Mouse (Mus musculus): ENCODE results near the gene Ccdc106. TPM values are rescaled to one million over a fixed set of nuclear protein-coding genes. Genes with fewer than 3 reads are reported as not detected.

Ccdc106 gene
- polyA plus RNA-seq, 1 experiment = 42.4 TPM

DNA sequence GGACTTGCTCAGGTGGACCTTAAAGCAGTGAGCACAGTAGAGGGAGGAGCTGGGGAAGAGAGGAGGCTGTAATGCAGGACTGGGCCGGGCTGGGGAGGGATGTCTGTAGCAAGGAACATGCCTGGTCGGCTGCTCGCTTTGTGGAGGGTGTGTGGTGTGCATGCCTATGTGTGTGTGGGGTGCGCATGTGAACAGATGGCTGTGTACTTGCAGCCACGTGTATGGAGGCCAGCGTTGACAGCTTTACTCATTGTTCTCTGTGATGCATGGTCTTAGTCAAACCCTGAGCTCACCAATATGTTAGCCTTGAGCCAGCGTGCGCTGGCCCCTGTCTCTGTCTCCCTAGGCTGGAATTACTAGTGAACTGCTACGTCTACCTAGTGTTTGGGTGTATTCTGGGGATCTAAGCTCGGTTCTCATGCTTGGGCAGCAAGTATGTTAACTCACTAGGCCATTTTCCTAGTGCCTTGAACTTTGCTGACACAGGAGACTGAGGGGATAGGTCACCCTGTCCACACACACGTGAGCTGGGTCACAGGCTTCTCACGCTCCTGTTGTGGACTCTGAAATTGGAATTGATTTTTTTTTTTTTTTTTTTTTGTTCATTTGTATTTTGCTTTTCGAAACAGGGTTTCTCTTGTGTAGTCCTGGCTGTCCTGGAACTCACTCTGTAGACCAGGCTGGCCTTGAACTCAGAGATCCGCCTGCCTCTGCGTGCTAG is 70.8 kb downstream of the Ccdc106 start:
- Histone ChIP-seq H3K4me1 (ENCODE audit: control insufficient read depth, insufficient read depth, low read length) (peaks cover 8% of the 10 kb centered on the region), H3K27ac (ENCODE audit: insufficient read depth, low read length) (no peak overlapping the region), H3K27me3 (ENCODE audit: control insufficient read depth, insufficient read depth, low read length) (no peaks in the 10 kb centered on the region), H3K4me3 (replicated peaks; ENCODE audit: insufficient read depth, low read depth, low read length) (no peak overlapping the region)
- TF ChIP-seq CTCF (IDR thresholded peaks at IDR 0.05; ENCODE audit: borderline replicate concordance, insufficient read depth, low read depth, low read length) = no peak
- no peak for TF ChIP-seq POLR2A (IDR thresholded peaks at IDR 0.05; ENCODE audit: borderline replicate concordance, insufficient read depth, low read length)
- DNase-seq = peak in 1 of 2 experiments; percentile 4
- WGBS = 81% methylated on average over 15 of the region's 15 CpGs

DNA sequence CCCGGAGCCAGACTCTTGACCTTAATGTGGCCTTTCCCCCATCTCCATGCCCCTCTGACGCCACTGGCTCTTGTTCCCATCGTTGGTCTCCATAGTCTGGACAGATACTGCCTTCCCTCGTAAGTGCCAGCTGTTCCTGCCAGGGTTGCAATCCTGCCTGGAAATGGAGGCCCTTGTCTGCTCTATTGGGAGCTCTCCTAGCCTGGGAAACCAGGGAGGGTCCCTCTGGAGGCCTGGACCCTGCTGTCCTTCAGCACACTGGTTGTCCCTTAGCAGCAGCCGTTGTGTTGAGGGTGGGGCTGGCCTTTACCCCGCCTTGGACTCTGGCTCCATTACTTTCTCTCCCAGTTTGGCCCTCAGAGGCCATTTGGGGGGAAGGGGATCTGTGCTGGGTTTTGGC is 72.0 kb downstream of the Ccdc106 start:
- Histone ChIP-seq H3K27ac (ENCODE audit: insufficient read depth, low read length) (no peak overlapping the region), H3K27me3 (ENCODE audit: control insufficient read depth, insufficient read depth, low read length) (no peaks in the 10 kb centered on the region), H3K4me3 (replicated peaks; ENCODE audit: insufficient read depth, low read depth, low read length) (no peak overlapping the region), H3K4me1 (ENCODE audit: control insufficient read depth, insufficient read depth, low read length) (peaks cover 6% of the 10 kb centered on the region)
- TF ChIP-seq POLR2A (IDR thresholded peaks at IDR 0.05; ENCODE audit: borderline replicate concordance, insufficient read depth, low read length) (no peak), CTCF (IDR thresholded peaks at IDR 0.05; ENCODE audit: borderline replicate concordance, insufficient read depth, low read depth, low read length) (no peak)
- peak in 1 of 2 experiments; percentile 5 for DNase-seq
- 74% methylated on average over 6 of the region's 6 CpGs for WGBS

DNA sequence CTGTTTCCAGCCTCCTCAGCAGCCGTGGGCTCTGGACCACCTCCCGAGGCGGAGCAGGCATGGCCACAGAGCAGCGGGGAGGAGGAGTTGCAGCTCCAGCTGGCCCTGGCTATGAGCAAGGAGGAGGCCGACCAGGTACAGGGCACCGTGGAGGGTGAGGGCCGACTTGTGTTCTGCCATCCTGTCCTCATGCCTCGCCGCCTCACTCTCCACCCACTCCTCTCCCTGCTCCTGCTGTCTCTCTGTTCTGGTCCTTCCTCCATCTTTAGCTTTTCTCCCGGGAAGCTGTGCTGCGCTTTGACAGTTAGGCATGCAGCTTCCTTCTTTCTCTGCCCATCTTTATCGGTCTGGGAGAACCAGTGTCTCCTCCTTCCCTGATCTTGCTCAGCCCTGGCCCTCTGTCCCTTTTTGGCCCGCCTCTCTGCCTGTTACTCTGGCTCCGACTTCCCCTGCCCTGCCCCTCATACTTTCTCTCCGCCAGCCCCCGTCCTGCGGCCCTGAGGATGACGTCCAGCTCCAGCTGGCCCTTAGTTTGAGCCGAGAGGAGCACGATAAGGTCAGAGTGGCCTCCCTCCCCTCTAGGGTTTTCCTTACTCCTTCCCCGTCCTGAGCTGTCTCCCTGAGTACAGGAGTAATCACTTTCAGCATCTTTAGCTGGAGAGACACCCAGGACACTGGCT is 72.6 kb downstream of the Ccdc106 start:
- H3K4me3 ChIP-seq (replicated peaks; ENCODE audit: insufficient read depth, low read depth, low read length) = no peak overlapping the region
- H3K27ac ChIP-seq (ENCODE audit: insufficient read depth, low read length) = no peak overlapping the region
- 71% methylated on average over 21 of the region's 21 CpGs for WGBS
- peak in 1 of 2 experiments; percentile 7 for DNase-seq
- peaks cover 3% of the 10 kb centered on the region for H3K4me1 ChIP-seq (ENCODE audit: control insufficient read depth, insufficient read depth, low read length)
- TF ChIP-seq POLR2A (IDR thresholded peaks at IDR 0.05; ENCODE audit: borderline replicate concordance, insufficient read depth, low read length) = no peak
- TF ChIP-seq CTCF (IDR thresholded peaks at IDR 0.05; ENCODE audit: borderline replicate concordance, insufficient read depth, low read depth, low read length) = no peak
- H3K27me3 ChIP-seq (ENCODE audit: control insufficient read depth, insufficient read depth, low read length) = no peaks in the 10 kb centered on the region

DNA sequence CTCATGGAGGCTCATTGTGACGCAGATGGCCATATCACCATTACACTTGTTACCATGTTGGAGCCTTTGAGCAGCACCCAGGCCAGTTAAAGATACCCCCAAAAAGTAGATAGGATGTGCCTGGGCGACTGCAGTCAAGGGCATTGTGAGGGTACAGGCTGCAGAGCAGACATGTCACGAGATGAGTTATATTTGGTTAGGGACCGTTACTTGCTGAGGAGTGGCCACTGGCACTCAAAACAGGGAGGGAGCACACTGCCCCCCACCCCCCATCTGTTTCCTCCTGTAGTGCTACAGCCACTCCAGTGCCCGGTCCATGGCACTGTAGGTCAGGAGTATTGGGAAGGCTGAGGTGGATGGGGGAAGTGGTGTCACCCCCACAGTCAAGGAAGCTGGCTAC is 78.4 kb downstream of the Ccdc106 start:
- H3K4me1 ChIP-seq (ENCODE audit: control insufficient read depth, insufficient read depth, low read length) = no peaks in the 10 kb centered on the region
- WGBS = 93% methylated on average over 5 of the region's 5 CpGs
- H3K27me3 ChIP-seq (ENCODE audit: control insufficient read depth, insufficient read depth, low read length) = no peaks in the 10 kb centered on the region
- no peak overlapping the region for H3K4me3 ChIP-seq (replicated peaks; ENCODE audit: insufficient read depth, low read depth, low read length)
- no peak for DNase-seq
- no peak overlapping the region for H3K27ac ChIP-seq (ENCODE audit: insufficient read depth, low read length)
- no peak for TF ChIP-seq POLR2A (IDR thresholded peaks at IDR 0.05; ENCODE audit: borderline replicate concordance, insufficient read depth, low read length)
- no peak for TF ChIP-seq CTCF (IDR thresholded peaks at IDR 0.05; ENCODE audit: borderline replicate concordance, insufficient read depth, low read depth, low read length)

DNA sequence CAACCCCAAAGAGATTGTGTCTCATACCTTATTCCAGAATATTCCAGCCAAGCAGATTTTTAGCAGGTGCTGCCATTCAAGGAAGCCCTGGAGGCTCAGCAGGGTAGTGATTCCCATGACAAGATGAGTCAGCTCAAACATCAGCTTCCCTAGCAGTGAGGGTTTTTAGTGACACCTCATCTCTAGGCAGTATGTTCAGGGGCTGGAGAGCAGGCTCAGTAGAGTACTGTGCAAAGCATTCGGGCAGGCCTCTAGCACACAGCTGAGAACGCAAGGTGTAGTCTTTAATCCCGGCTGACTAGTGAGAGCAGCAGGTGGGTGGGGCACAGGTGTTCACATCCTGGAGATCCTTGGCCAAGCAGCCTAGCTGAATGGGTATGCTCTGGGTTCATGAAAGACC is 79.4 kb downstream of the Ccdc106 start:
- 74% methylated on average over 3 of the region's 3 CpGs for WGBS
- Histone ChIP-seq H3K4me3 (replicated peaks; ENCODE audit: insufficient read depth, low read depth, low read length) (no peak overlapping the region), H3K27ac (ENCODE audit: insufficient read depth, low read length) (no peak overlapping the region), H3K4me1 (ENCODE audit: control insufficient read depth, insufficient read depth, low read length) (no peaks in the 10 kb centered on the region), H3K27me3 (ENCODE audit: control insufficient read depth, insufficient read depth, low read length) (no peaks in the 10 kb centered on the region)
- peak in 1 of 2 experiments; percentile 6 for DNase-seq
- TF ChIP-seq CTCF (IDR thresholded peaks at IDR 0.05; ENCODE audit: borderline replicate concordance, insufficient read depth, low read depth, low read length) = no peak
- TF ChIP-seq POLR2A (IDR thresholded peaks at IDR 0.05; ENCODE audit: borderline replicate concordance, insufficient read depth, low read length) = no peak

DNA sequence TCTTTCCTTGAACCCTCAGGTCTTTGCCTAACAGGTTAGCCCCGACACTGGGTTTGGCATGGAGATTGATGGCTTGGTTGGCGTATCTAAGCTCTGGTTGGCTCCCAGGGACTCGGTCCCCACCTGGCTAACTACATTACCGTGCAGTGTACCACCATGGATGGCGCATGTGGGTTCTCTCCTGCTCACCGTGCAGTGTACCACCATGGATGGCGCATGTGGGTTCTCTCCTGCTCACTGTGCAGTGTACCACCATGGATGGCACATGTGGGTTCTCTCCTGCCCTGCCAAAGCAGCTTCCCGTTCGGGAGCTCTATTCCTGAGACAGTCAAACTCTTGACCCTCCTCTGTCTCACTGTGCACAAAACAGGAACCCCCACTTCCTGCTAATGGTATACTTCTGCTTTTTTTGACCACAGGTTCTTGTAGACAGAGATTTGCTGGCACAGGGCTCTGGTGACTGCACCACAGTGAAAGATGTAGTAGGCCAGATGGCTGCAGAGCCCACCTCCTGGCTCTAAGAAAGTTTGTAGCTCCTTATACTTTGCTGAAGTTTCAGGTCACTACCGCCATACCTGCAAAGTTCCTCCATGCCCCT is 80.8 kb downstream of the Ccdc106 start:
- no peak overlapping the region for H3K4me3 ChIP-seq (replicated peaks; ENCODE audit: insufficient read depth, low read depth, low read length)
- no peak overlapping the region for H3K27ac ChIP-seq (ENCODE audit: insufficient read depth, low read length)
- 90% methylated on average over 10 of the region's 10 CpGs for WGBS
- H3K4me1 ChIP-seq (ENCODE audit: control insufficient read depth, insufficient read depth, low read length) = no peaks in the 10 kb centered on the region
- no peak for DNase-seq
- no peaks in the 10 kb centered on the region for H3K27me3 ChIP-seq (ENCODE audit: control insufficient read depth, insufficient read depth, low read length)
- TF ChIP-seq CTCF (IDR thresholded peaks at IDR 0.05; ENCODE audit: borderline replicate concordance, insufficient read depth, low read depth, low read length) = no peak
- TF ChIP-seq POLR2A (IDR thresholded peaks at IDR 0.05; ENCODE audit: borderline replicate concordance, insufficient read depth, low read length) = no peak

DNA sequence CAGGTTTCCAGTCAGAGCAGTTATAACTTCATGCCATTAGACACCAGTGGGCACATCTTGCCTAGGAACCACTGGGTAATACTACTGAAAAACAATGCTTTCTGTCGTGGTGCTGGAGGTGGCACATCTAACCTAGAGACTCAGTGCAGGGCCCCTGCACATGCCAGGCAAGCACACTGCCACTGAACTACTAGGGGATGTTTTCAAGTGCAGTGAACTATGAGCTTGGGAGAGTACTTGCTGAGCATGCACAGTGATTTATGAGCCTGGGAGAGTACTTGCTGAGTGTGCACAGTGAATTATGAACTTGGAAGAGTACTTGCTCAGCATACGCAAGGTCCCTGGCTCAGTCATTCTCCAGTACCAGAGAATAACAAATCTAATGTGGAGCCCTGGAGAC is 82.2 kb downstream of the Ccdc106 start:
- H3K4me3 ChIP-seq (replicated peaks; ENCODE audit: insufficient read depth, low read depth, low read length) = no peak overlapping the region
- no peak for DNase-seq
- H3K27me3 ChIP-seq (ENCODE audit: control insufficient read depth, insufficient read depth, low read length) = no peaks in the 10 kb centered on the region
- TF ChIP-seq POLR2A (IDR thresholded peaks at IDR 0.05; ENCODE audit: borderline replicate concordance, insufficient read depth, low read length) (no peak), CTCF (IDR thresholded peaks at IDR 0.05; ENCODE audit: borderline replicate concordance, insufficient read depth, low read depth, low read length) (no peak)
- WGBS = 90% methylated on average over 2 of the region's 2 CpGs
- H3K27ac ChIP-seq (ENCODE audit: insufficient read depth, low read length) = no peak overlapping the region
- H3K4me1 ChIP-seq (ENCODE audit: control insufficient read depth, insufficient read depth, low read length) = no peaks in the 10 kb centered on the region

Measured in cerebellum, adult 2 months (tissue).